Comparison of ENCODE assay signal across 8 mouse cellular contexts in genomic region chr2:30942603-30943011, GRCm38 (mm10). TPM values are rescaled to one million over a fixed set of nuclear protein-coding genes. Genes with fewer than 3 reads are reported as not detected.
A peak's percentile ranks its signal among the peaks of the same experiment; 100 is the strongest.
DNase-seq lines count a peak whose midpoint lies in the region; ATAC-seq and TF ChIP-seq lines count a peak whose summit lies in the region.

No protein-coding gene starts in this region.

- peak overlapping the region; percentile 44 for H3K4me2 ChIP-seq in intestine, embryonic 14.5 days (ENCODE audit: low read length)
- H3K4me2 ChIP-seq in midbrain, postnatal 0 days (ENCODE audit: low read depth, low read length, poor library complexity, severe bottlenecking), result peak overlapping the region; percentile 29
- peak overlapping the region; percentile 57 for H3K4me2 ChIP-seq in stomach, embryonic 16.5 days (ENCODE audit: low read depth, low read length)

- H3K4me1 ChIP-seq in intestine, embryonic 14.5 days (replicated peaks; ENCODE audit: control insufficient read depth, insufficient read depth, low read length), result no peaks in the 10 kb centered on the region
- no peaks in the 10 kb centered on the region for H3K4me1 ChIP-seq in liver, adult 2 months (ENCODE audit: control insufficient read depth, insufficient read depth, low read length)
- no peaks in the 10 kb centered on the region for H3K4me1 ChIP-seq in midbrain, postnatal 0 days (ENCODE audit: insufficient read depth, low read length)
- H3K4me1 ChIP-seq in stomach, embryonic 16.5 days (ENCODE audit: control insufficient read depth, insufficient read depth, low read length), result no peaks in the 10 kb centered on the region

- H3K4me3 ChIP-seq in intestine, embryonic 14.5 days (ENCODE audit: low read depth, low read length), result peak overlapping the region; percentile 26
- H3K4me3 ChIP-seq in liver, adult 2 months (ENCODE audit: insufficient read depth, low read depth, low read length), result peak overlapping the region; percentile 51
- peak overlapping the region; percentile 21; the same call in 1 of the 2 replicates for H3K4me3 ChIP-seq in midbrain, postnatal 0 days (ENCODE audit: low read depth, low read length)
- peak overlapping the region; percentile 47 for H3K4me3 ChIP-seq in stomach, embryonic 16.5 days (replicated peaks; ENCODE audit: low read length)

- no peak overlapping the region for H3K9ac ChIP-seq in intestine, embryonic 14.5 days (ENCODE audit: low read length)
- H3K9ac ChIP-seq in liver, adult 2 months (ENCODE audit: low read depth, low read length), result no peak overlapping the region
- H3K9ac ChIP-seq in midbrain, postnatal 0 days (replicated peaks; ENCODE audit: low read length, poor library complexity, severe bottlenecking), result no peak overlapping the region
- H3K9ac ChIP-seq in stomach, embryonic 16.5 days (ENCODE audit: low read length), result 0 out of 2 replicates have a peak overlapping the region, but pooled peaks have one; percentile 65

- DNase-seq in 3T3-L1 (ENCODE audit: low read depth, low spot score), result peak; percentile 91
- DNase-seq in Muller cell, postnatal 12 days (ENCODE audit: inconsistent ontology term), result peak; percentile 79
- DNase-seq in cerebellum, postnatal 14 days, result peak; percentile 72 to 75
- peak; percentile 37 for DNase-seq in gastrocnemius, postnatal 14 days
- DNase-seq in intestine, embryonic 14.5 days (ENCODE audit: low spot score), result peak; percentile 84
- peak; percentile 67 for DNase-seq in liver, adult 2 months (ENCODE audit: extremely low read depth, low read depth, low spot score)
- peak; percentile 83 for DNase-seq in midbrain, postnatal 0 days (ENCODE audit: low spot score)

- peak; percentile 95 for TF ChIP-seq CTCF in liver, adult 2 months (IDR thresholded peaks at IDR 0.05; ENCODE audit: low read depth, low read length)
- TF ChIP-seq CTCF in midbrain, postnatal 0 days (IDR thresholded peaks at IDR 0.05), result peak; percentile 94

- TF ChIP-seq POLR2A in liver, adult 2 months (IDR thresholded peaks at IDR 0.05; ENCODE audit: extremely low read depth, insufficient read depth, low read length), result no peak

- WGBS in intestine, embryonic 14.5 days, result 27% methylated on average over 16 of the region's 16 CpGs
- 22% methylated on average over 16 of the region's 16 CpGs for WGBS in liver, adult 2 months
- WGBS in midbrain, postnatal 0 days, result 31% methylated on average over 16 of the region's 16 CpGs
- WGBS in stomach, embryonic 16.5 days, result 25% methylated on average over 16 of the region's 16 CpGs

- H3K9me3 ChIP-seq in intestine, embryonic 14.5 days (ENCODE audit: control insufficient read depth, low read length), result no peaks in the 10 kb centered on the region
- no peaks in the 10 kb centered on the region for H3K9me3 ChIP-seq in midbrain, postnatal 0 days (ENCODE audit: low read length)
- H3K9me3 ChIP-seq in stomach, embryonic 16.5 days (replicated peaks; ENCODE audit: control insufficient read depth, low read length), result no peaks in the 10 kb centered on the region

- intact Hi-C loops in gastrocnemius, postnatal 14 days (cut with DNase I; ENCODE audit: low total_unique reads), result loop anchor here (10.0 kb wide), 1 partner anchor 508 kb away; no protein-coding TSS in a partner anchor

- H3K27ac ChIP-seq in intestine, embryonic 14.5 days (ENCODE audit: low read depth), result no peak overlapping the region
- no peak overlapping the region for H3K27ac ChIP-seq in liver, adult 2 months (replicated peaks; ENCODE audit: insufficient read depth, low read depth, low read length)
- H3K27ac ChIP-seq in midbrain, postnatal 0 days (ENCODE audit: low read depth, low read length), result no peak overlapping the region
- H3K27ac ChIP-seq in stomach, embryonic 16.5 days (ENCODE audit: low read length), result no peak overlapping the region

- peak; percentile 78 for ATAC-seq in intestine, embryonic 14.5 days (replicated peaks; ENCODE audit: low FRiP score, low TSS enrichment, low read depth)
- ATAC-seq in midbrain, postnatal 0 days (ENCODE audit: low FRiP score), result no peak
- ATAC-seq in stomach, embryonic 16.5 days (ENCODE audit: insufficient read depth, low FRiP score), result peak; percentile 70; the same call in 1 of the 2 replicates

- no peaks in the 10 kb centered on the region for H3K79me2 ChIP-seq in liver, adult 2 months (ENCODE audit: control insufficient read depth, insufficient read depth, low read length)

- H3K36me3 ChIP-seq in intestine, embryonic 14.5 days (ENCODE audit: control insufficient read depth, insufficient read depth, low read length), result no peaks in the 10 kb centered on the region
- H3K36me3 ChIP-seq in liver, adult 2 months (ENCODE audit: control insufficient read depth, insufficient read depth, low read length), result no peaks in the 10 kb centered on the region
- H3K36me3 ChIP-seq in midbrain, postnatal 0 days (ENCODE audit: insufficient read depth, low read length), result no peaks in the 10 kb centered on the region
- no peaks in the 10 kb centered on the region for H3K36me3 ChIP-seq in stomach, embryonic 16.5 days (ENCODE audit: control insufficient read depth, insufficient read depth, low read length)

- no peaks in the 10 kb centered on the region for H3K27me3 ChIP-seq in intestine, embryonic 14.5 days (replicated peaks; ENCODE audit: control insufficient read depth, insufficient read depth, low read length)
- H3K27me3 ChIP-seq in liver, adult 2 months (ENCODE audit: control insufficient read depth, insufficient read depth, low read length), result no peaks in the 10 kb centered on the region
- no peaks in the 10 kb centered on the region for H3K27me3 ChIP-seq in midbrain, postnatal 0 days (ENCODE audit: insufficient read depth, low read length)
- H3K27me3 ChIP-seq in stomach, embryonic 16.5 days (ENCODE audit: control insufficient read depth, insufficient read depth, low read length), result no peaks in the 10 kb centered on the region

RNA-seq across cellular contexts. Expression of gene Tor1b, which starts 10.2 kb away (rescaled TPM):
- 10 to 100 TPM; 17.7 to 18.7 TPM for total RNA-seq in gastrocnemius, postnatal 14 days (2021)
- 29.1 and 32.0 TPM in 2 replicates for polyA plus RNA-seq in intestine, embryonic 14.5 days (2014; fragmentation: Nextera tagmentation; extraction: Ambion mirVana)
- total RNA-seq in liver, adult 2 months (2014; rRNA removed), result 29.1 and 30.9 TPM in 2 replicates
- polyA plus RNA-seq in liver, adult 2 months (2012; rRNA removed), result 14.4 and 17.1 TPM in 2 replicates
- total RNA-seq in midbrain, postnatal 0 days (2014; rRNA removed), result 27.1 and 28.3 TPM in 2 replicates
- polyA plus RNA-seq in midbrain, postnatal 0 days (2015; fragmentation: Nextera tagmentation; extraction: Ambion mirVana), result 16.4 and 17.0 TPM in 2 replicates
- 33.6 and 34.8 TPM in 2 replicates for polyA plus RNA-seq in stomach, embryonic 16.5 days (2015; fragmentation: Nextera tagmentation; extraction: Ambion mirVana)

RNA-seq across cellular contexts. Expression of gene Ptges, which starts 12.9 kb away (rescaled TPM):
- 1 to 10 TPM; 6.3 to 9.7 TPM for total RNA-seq in gastrocnemius, postnatal 14 days (2021)
- 3.7 and 4.5 TPM in 2 replicates for polyA plus RNA-seq in intestine, embryonic 14.5 days (2014; fragmentation: Nextera tagmentation; extraction: Ambion mirVana)
- total RNA-seq in liver, adult 2 months (2014; rRNA removed), result 0.07 and 0.09 TPM in 2 replicates
- polyA plus RNA-seq in liver, adult 2 months (2012; rRNA removed), result 0.17 and 0.60 TPM in 2 replicates
- total RNA-seq in midbrain, postnatal 0 days (2014; rRNA removed), result 6.7 and 19.8 TPM in 2 replicates
- polyA plus RNA-seq in midbrain, postnatal 0 days (2015; fragmentation: Nextera tagmentation; extraction: Ambion mirVana), result 8.0 and 8.5 TPM in 2 replicates
- 10.3 and 13.0 TPM in 2 replicates for polyA plus RNA-seq in stomach, embryonic 16.5 days (2015; fragmentation: Nextera tagmentation; extraction: Ambion mirVana)

RNA-seq across cellular contexts. Expression of gene Tor1a, which starts 25.1 kb away (rescaled TPM):
- 10 to 100 TPM; 11.2 to 11.7 TPM for total RNA-seq in gastrocnemius, postnatal 14 days (2021)
- 69.4 and 69.6 TPM in 2 replicates for polyA plus RNA-seq in intestine, embryonic 14.5 days (2014; fragmentation: Nextera tagmentation; extraction: Ambion mirVana)
- 62.2 and 76.6 TPM in 2 replicates for total RNA-seq in liver, adult 2 months (2014; rRNA removed)
- polyA plus RNA-seq in liver, adult 2 months (2012; rRNA removed), result 54.2 and 57.9 TPM in 2 replicates
- 68.9 and 88.7 TPM in 2 replicates for total RNA-seq in midbrain, postnatal 0 days (2014; rRNA removed)
- 90.3 and 95.4 TPM in 2 replicates for polyA plus RNA-seq in midbrain, postnatal 0 days (2015; fragmentation: Nextera tagmentation; extraction: Ambion mirVana)
- 70.0 and 75.1 TPM in 2 replicates for polyA plus RNA-seq in stomach, embryonic 16.5 days (2015; fragmentation: Nextera tagmentation; extraction: Ambion mirVana)

RNA-seq across cellular contexts. Expression of gene BC005624, which starts 39.4 kb away (rescaled TPM):
- total RNA-seq in gastrocnemius, postnatal 14 days (2021), result 10 to 100 TPM; 16.1 to 17.4 TPM
- 45.3 and 51.6 TPM in 2 replicates for polyA plus RNA-seq in intestine, embryonic 14.5 days (2014; fragmentation: Nextera tagmentation; extraction: Ambion mirVana)
- total RNA-seq in liver, adult 2 months (2014; rRNA removed), result 13.5 and 16.6 TPM in 2 replicates
- 11.7 and 12.0 TPM in 2 replicates for polyA plus RNA-seq in liver, adult 2 months (2012; rRNA removed)
- 34.8 and 41.7 TPM in 2 replicates for total RNA-seq in midbrain, postnatal 0 days (2014; rRNA removed)
- 86.7 and 93.1 TPM in 2 replicates for polyA plus RNA-seq in midbrain, postnatal 0 days (2015; fragmentation: Nextera tagmentation; extraction: Ambion mirVana)
- polyA plus RNA-seq in stomach, embryonic 16.5 days (2015; fragmentation: Nextera tagmentation; extraction: Ambion mirVana), result 54.6 and 56.2 TPM in 2 replicates

RNA-seq across cellular contexts. Expression of gene Usp20, which starts 39.5 kb away (rescaled TPM):
- total RNA-seq in gastrocnemius, postnatal 14 days (2021), result 10 to 100 TPM; 11.6 to 13.1 TPM
- polyA plus RNA-seq in intestine, embryonic 14.5 days (2014; fragmentation: Nextera tagmentation; extraction: Ambion mirVana), result 11.1 and 15.4 TPM in 2 replicates
- 3.0 and 3.3 TPM in 2 replicates for total RNA-seq in liver, adult 2 months (2014; rRNA removed)
- 5.7 and 6.0 TPM in 2 replicates for polyA plus RNA-seq in liver, adult 2 months (2012; rRNA removed)
- total RNA-seq in midbrain, postnatal 0 days (2014; rRNA removed), result 36.6 and 41.2 TPM in 2 replicates
- 32.5 and 32.8 TPM in 2 replicates for polyA plus RNA-seq in midbrain, postnatal 0 days (2015; fragmentation: Nextera tagmentation; extraction: Ambion mirVana)
- 22.0 and 23.8 TPM in 2 replicates for polyA plus RNA-seq in stomach, embryonic 16.5 days (2015; fragmentation: Nextera tagmentation; extraction: Ambion mirVana)

Comparison
In these comparisons a context has a peak if more than half of its experiments do, and no peak if none do; other contexts are left out.
1. DNase-seq: peak in every context shown above with its lines; median percentile 91 in 3T3-L1; 84 in intestine, embryonic 14.5 days; 83 in midbrain, postnatal 0 days; 79 in Muller cell, postnatal 12 days; 74 in cerebellum, postnatal 14 days; 67 in liver, adult 2 months; 37 in gastrocnemius, postnatal 14 days.